Mouse (Mus musculus): ENCODE measurements around the gene Irf9. TPM values are rescaled to one million over a fixed set of nuclear protein-coding genes. Genes with fewer than 3 reads are reported as not detected.

Irf9 gene
- total and polyA plus RNA-seq, 3 experiments, result 8.5 to 14.8 TPM; not detected in 1

- peak in 1 of 2 experiments; percentile 37; a peak in 2 of 4 replicates for TF ChIP-seq EP300 (IDR thresholded peaks at IDR 0.05; ENCODE audit: low read depth in 1 of 2, low read length in 2 of 2)
- no peak for TF ChIP-seq RCOR1 (IDR thresholded peaks at IDR 0.05; ENCODE audit: low read depth, low read length)
- peak; percentile 96 for TF ChIP-seq SIN3A (IDR thresholded peaks at IDR 0.05; ENCODE audit: low read length)
- TF ChIP-seq CTCF (IDR thresholded peaks at IDR 0.05 in 2 of 3, conservative IDR thresholded peaks at IDR 0.05 in 1 of 3; ENCODE audit: control insufficient read depth in 1 of 3, insufficient read depth in 1 of 3, low read depth in 2 of 3, low read length in 3 of 3, poor library complexity in 1 of 3, severe bottlenecking in 1 of 3), result peak; percentile 81 to 85 (median 84)
- TF ChIP-seq RAD21 (IDR thresholded peaks at IDR 0.05; ENCODE audit: low read depth, low read length), result peak; percentile 54
Observed at GRCm38 (mm10) chr14:55603633-55604576, 534 bp downstream of the Irf9 start (continued).

- peak overlapping the region; percentile 73; the same call in 1 of the 2 replicates for H3K27ac ChIP-seq (ENCODE audit: control insufficient read depth, low read depth, low read length)
- no peaks in the 10 kb centered on the region for H3K9me3 ChIP-seq (replicated peaks; ENCODE audit: insufficient read depth, low read length)
- H3K4me1 ChIP-seq (ENCODE audit: control insufficient read depth in 1 of 2, insufficient read depth in 2 of 2, low read length in 2 of 2), result peaks cover 3 to 7% of the 10 kb centered on the region in 2 experiments; a peak in 2 of 4 replicates
- H3K9ac ChIP-seq (ENCODE audit: control insufficient read depth, low read depth, low read length, poor library complexity, severe bottlenecking), result peak overlapping the region; percentile 65; the same call in 1 of the 2 replicates
- DNase-seq (ENCODE audit: low read depth, low spot score), result no peak
- H3K27me3 ChIP-seq (ENCODE audit: control insufficient read depth in 1 of 2, insufficient read depth in 2 of 2, low read length in 2 of 2), result no peaks in the 10 kb centered on the region
- TF ChIP-seq MEF2A (IDR thresholded peaks at IDR 0.05; ENCODE audit: extremely low read depth, insufficient replicate concordance, low read depth, low read length, poor library complexity, severe bottlenecking) (no peak), E2F4 (IDR thresholded peaks at IDR 0.05; ENCODE audit: borderline replicate concordance, low read depth, low read length) (no peak), SIN3A (IDR thresholded peaks at IDR 0.05; ENCODE audit: low read length) (no peak), RCOR1 (IDR thresholded peaks at IDR 0.05; ENCODE audit: low read depth, low read length) (no peak), RAD21 (IDR thresholded peaks at IDR 0.05; ENCODE audit: low read depth, low read length) (no peak), ZC3H11A (IDR thresholded peaks at IDR 0.05; ENCODE audit: low read depth, low read length) (no peak), UBTF (IDR thresholded peaks at IDR 0.05; ENCODE audit: borderline replicate concordance, insufficient read depth, low read depth, low read length) (no peak), USF1 (IDR thresholded peaks at IDR 0.05; ENCODE audit: low read depth, low read length) (no peak), TCF12 (IDR thresholded peaks at IDR 0.05; ENCODE audit: low read depth, low read length) (no peak), POLR2A (IDR thresholded peaks at IDR 0.05; ENCODE audit: control insufficient read depth in 1 of 2, insufficient read depth in 1 of 2, low read depth in 1 of 2, low read length in 2 of 2, poor library complexity in 1 of 2) (no peak), MYB (IDR thresholded peaks at IDR 0.05; ENCODE audit: low read depth, low read length) (no peak)
- H3K4me3 ChIP-seq (ENCODE audit: control insufficient read depth in 1 of 2, insufficient read depth in 1 of 2, low read depth in 2 of 2, low read length in 2 of 2), result peak overlapping the region in 1 of 2 experiments; percentile 84; a peak in 2 of 4 replicates
- peaks cover 0 to 12% of the 10 kb centered on the region in 2 experiments; a peak in 2 of 4 replicates for H3K36me3 ChIP-seq (ENCODE audit: control insufficient read depth in 1 of 2, insufficient read depth in 2 of 2, low read length in 2 of 2)
- no peaks in the 10 kb centered on the region for H3K79me2 ChIP-seq (ENCODE audit: control insufficient read depth, insufficient read depth, low read length, poor library complexity)
Observed at GRCm38 (mm10) chr14:55604823-55605222, 1.5 kb downstream of the Irf9 start.

Data from MEL (cell line).